9 mouse cellular contexts compared by ENCODE assay signal in genomic region chr10:127599779-127600541, GRCm38 (mm10). TPM values are rescaled to one million over a fixed set of nuclear protein-coding genes. Genes with fewer than 3 reads are reported as not detected.
DNase-seq lines count a peak whose midpoint lies in the region; ATAC-seq and TF ChIP-seq lines count a peak whose summit lies in the region.
"Had no signal": no experiment of that assay in that cellular context is flagged by ENCODE, and none has a peak within 500 bp of the region (broad histone marks: within the 10 kb centered on the region; RNA-seq: fewer than 3 reads in every experiment).

No protein-coding gene starts in this region.

- H3K9ac ChIP-seq in heart, adult 2 months (ENCODE audit: low read depth, low read length), result peak overlapping the region; percentile 6; the same call in 1 of the 2 replicates
- H3K9ac ChIP-seq in kidney, embryonic 14.5 days (ENCODE audit: low read depth, low read length), result no peak overlapping the region

- 31% methylated on average over 17 of the region's 17 CpGs for WGBS in heart, adult 2 months
- WGBS in kidney, embryonic 14.5 days, result 48% methylated on average over 17 of the region's 17 CpGs

- H3K4me3 ChIP-seq in heart, adult 2 months, result no peak overlapping the region
- H3K4me3 ChIP-seq in kidney, embryonic 14.5 days (ENCODE audit: low read length), result no peak overlapping the region

- peak overlapping the region; percentile 76 for H3K27ac ChIP-seq in heart, adult 2 months
- peak overlapping the region; percentile 79 for H3K27ac ChIP-seq in kidney, embryonic 14.5 days (ENCODE audit: low read depth, low read length)

- H3K4me1 ChIP-seq in heart, adult 2 months (ENCODE audit: control insufficient read depth, insufficient read depth, low read length), result peaks cover 22% of the 10 kb centered on the region
- peaks cover 69% of the 10 kb centered on the region for H3K4me1 ChIP-seq in kidney, embryonic 14.5 days (ENCODE audit: control insufficient read depth, insufficient read depth, low read length)

- peak; percentile 10; the same call in 1 of the 2 replicates for ATAC-seq in kidney, embryonic 14.5 days (ENCODE audit: low FRiP score, low TSS enrichment)

- intact Hi-C loops in heart, adult 2 months (cut with DNase I), result loop anchor here (2.0 kb wide), 1 partner anchor 21 kb away; the partner anchor contains the start of gene Lrp1

- DNase-seq in layer of hippocampus, adult 11-12 months (ENCODE audit: low spot score), result peak; percentile 50
- no peak for DNase-seq in layer of hippocampus, adult 9-10 months (ENCODE audit: low spot score)
- peak; percentile 78 for DNase-seq in brain, adult 2 months (ENCODE audit: low read depth, low spot score)
- peak; percentile 76 to 87 for DNase-seq in heart, adult 2 months
- peak; percentile 72 for DNase-seq in lung, postnatal 14 days
- DNase-seq in thymus, postnatal 25 days, result no peak
- no peak for DNase-seq in right cerebral cortex, postnatal 36 days (ENCODE audit: low spot score in 2 of 2)

- no peaks in the 10 kb centered on the region for H3K9me3 ChIP-seq in kidney, embryonic 14.5 days (ENCODE audit: control insufficient read depth, low read length)
- H3K9me3 ChIP-seq: G1E had no signal

- no peak for TF ChIP-seq POLR2A in heart, adult 2 months (IDR thresholded peaks at IDR 0.05; ENCODE audit: insufficient read depth, low read depth, low read length)

- no peak for TF ChIP-seq EP300 in heart, adult 2 months (IDR thresholded peaks at IDR 0.05; ENCODE audit: insufficient read depth, low read depth, low read length)

- H3K4me2 ChIP-seq in kidney, embryonic 14.5 days (replicated peaks; ENCODE audit: low read depth, low read length), result 0 out of 2 replicates have a peak overlapping the region, but pooled peaks have one; percentile 5

- no peak for TF ChIP-seq CTCF in heart, adult 2 months (IDR thresholded peaks at IDR 0.05)

- no peaks in the 10 kb centered on the region for H3K36me3 ChIP-seq in heart, adult 2 months (ENCODE audit: control insufficient read depth, insufficient read depth, low read length)
- peaks cover 15% of the 10 kb centered on the region; the same call in 1 of the 2 replicates for H3K36me3 ChIP-seq in kidney, embryonic 14.5 days (ENCODE audit: control insufficient read depth, insufficient read depth, low read length)
- H3K36me3 ChIP-seq: G1E had no signal

- H3K27me3 ChIP-seq in heart, adult 2 months (ENCODE audit: control insufficient read depth, insufficient read depth, low read length), result no peaks in the 10 kb centered on the region
- H3K27me3 ChIP-seq in kidney, embryonic 14.5 days (ENCODE audit: control insufficient read depth, insufficient read depth, low read length), result no peaks in the 10 kb centered on the region

- no peaks in the 10 kb centered on the region for H3K79me2 ChIP-seq in heart, adult 2 months (replicated peaks; ENCODE audit: control insufficient read depth, insufficient read depth, low read length)

RNA-seq across cellular contexts. Expression of gene Lrp1, which starts 21.0 kb away (rescaled TPM):
- total RNA-seq in heart, adult 2 months (2021), result 10 to 100 TPM; 74.0 to 79.5 TPM
- 74.1 and 83.7 TPM in 2 replicates for polyA plus RNA-seq in heart, adult 2 months (2012; rRNA removed)
- polyA plus RNA-seq in kidney, embryonic 14.5 days (2014; fragmentation: Nextera tagmentation; extraction: Ambion mirVana), result 44.2 and 54.9 TPM in 2 replicates

RNA-seq across cellular contexts. Expression of gene Stat6, which starts 42.8 kb away (rescaled TPM):
- total RNA-seq in heart, adult 2 months (2021), result 10 to 100 TPM; 43.7 to 43.9 TPM
- 49.5 and 61.7 TPM in 2 replicates for polyA plus RNA-seq in heart, adult 2 months (2012; rRNA removed)
- 14.0 and 18.9 TPM in 2 replicates for polyA plus RNA-seq in kidney, embryonic 14.5 days (2014; fragmentation: Nextera tagmentation; extraction: Ambion mirVana)

Comparison
In these comparisons a context has a peak if more than half of its experiments do, and no peak if none do; other contexts are left out.
1. DNase-seq: peak in layer of hippocampus, adult 11-12 months (single experiment), brain, adult 2 months (single experiment), heart, adult 2 months (2 of 2) and lung, postnatal 14 days (single experiment); none in layer of hippocampus, adult 9-10 months (single experiment), thymus, postnatal 25 days (single experiment) and right cerebral cortex, postnatal 36 days (0 of 2).